Mouse (Mus musculus) E14TG2a.4 (cell line): ENCODE results near the gene Slc46a3.

ENCODE experiments used
- CTCF ChIP-seq: conservative IDR thresholded peaks from 2 replicates; pipeline ENCODE4 v1.5.1; 2014; ENCODE audit warnings: low read length
- NANOG ChIP-seq: IDR thresholded peaks from 2 replicates; pipeline ENCODE4 v1.6.1; 2014; ENCODE audit warnings: borderline replicate concordance, low read length, mixed read lengths
- POU5F1 ChIP-seq: IDR thresholded peaks from 2 replicates; pipeline ENCODE4 v1.6.1; 2014; ENCODE audit warnings: low read length, borderline replicate concordance

DNA sequence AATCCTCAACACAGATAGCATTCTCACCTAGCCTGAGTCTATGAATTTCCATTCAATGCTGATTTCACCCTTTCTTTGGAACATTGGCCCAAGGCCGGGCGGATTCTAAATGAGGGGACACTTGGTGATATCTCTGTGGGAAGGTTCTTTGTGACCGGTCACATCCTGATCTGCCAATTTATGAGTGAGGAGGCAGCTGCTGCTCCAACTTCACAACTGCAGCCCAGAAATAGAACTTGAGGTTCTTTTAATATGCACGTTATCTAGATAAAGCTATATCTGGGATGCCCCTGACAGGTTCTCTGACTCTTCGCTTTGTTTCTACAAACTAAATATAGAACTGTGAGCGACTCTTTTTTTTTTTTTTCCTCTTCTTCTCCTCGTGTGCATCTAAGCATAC, 44.4 kb downstream of the Slc46a3 start:
- TF ChIP-seq CTCF (no peak), NANOG (no peak), POU5F1 (no peak)
